Mouse (Mus musculus): ENCODE data around the gene 9930111J21Rik1. TPM values are rescaled to one million over a fixed set of nuclear protein-coding genes. Genes with fewer than 3 reads are reported as not detected.

Gene 9930111J21Rik1
- polyA plus RNA-seq, 1 experiment from 2014 or later = 1.0 TPM

DNA sequence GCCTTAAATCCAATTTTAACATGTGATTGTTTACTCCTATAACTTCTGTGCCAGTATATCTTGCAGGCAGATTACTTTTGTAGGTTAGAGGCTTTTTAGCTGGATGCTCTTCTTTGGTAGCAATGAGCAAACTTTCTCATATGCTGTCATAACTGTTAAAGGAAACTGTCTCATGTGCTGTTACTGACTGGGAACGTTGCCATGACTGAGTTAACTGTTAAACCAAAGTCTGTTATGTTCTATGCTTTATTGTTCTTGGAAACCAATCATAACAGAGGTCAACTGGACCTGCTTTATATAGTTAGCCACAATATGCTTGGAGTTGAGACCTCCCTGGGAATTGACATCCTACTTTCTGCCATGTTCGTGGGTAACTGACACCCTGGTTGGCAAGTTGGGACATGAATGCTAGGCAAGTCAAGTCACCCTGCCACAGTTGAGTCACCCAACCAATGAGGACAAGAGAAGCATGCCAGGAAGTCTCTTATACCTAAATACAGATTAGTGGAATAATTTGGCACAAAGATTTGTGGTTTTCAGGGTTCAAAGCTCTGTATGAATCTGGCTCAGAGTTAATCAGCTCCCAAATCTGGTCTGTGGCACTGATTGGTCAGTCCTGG is 80.3 kb downstream of the 9930111J21Rik1 start:
- no peak for DNase-seq

More for the DNA sequence above, 80.3 kb downstream of the 9930111J21Rik1 start:
- no peak overlapping the region for H3K9ac ChIP-seq
- H3K4me3 ChIP-seq (ENCODE audit: low read depth, low read length) = no peak overlapping the region
- H3K36me3 ChIP-seq (ENCODE audit: insufficient read depth) = no peaks in the 10 kb centered on the region
- no peaks in the 10 kb centered on the region for H3K27me3 ChIP-seq (ENCODE audit: insufficient read depth, low read length)
- no peaks in the 10 kb centered on the region for H3K9me3 ChIP-seq (ENCODE audit: low read depth, low read length)
- no peaks in the 10 kb centered on the region for H3K4me1 ChIP-seq (ENCODE audit: insufficient read depth)
- no peak for TF ChIP-seq CTCF (IDR thresholded peaks at IDR 0.05; ENCODE audit: low read depth)
- no peak overlapping the region for H3K27ac ChIP-seq (ENCODE audit: low read depth)
- WGBS = 64% methylated on average over 2 of the region's 2 CpGs
- H3K4me2 ChIP-seq = no peak overlapping the region
- ATAC-seq (ENCODE audit: insufficient read depth) = no peak

Other genes with a start within 250 kb of the 9930111J21Rik1 start
- 935 and 940 TPM in 2 replicates for gene Rack1, start 179.1 kb downstream of the 9930111J21Rik1 start, polyA plus RNA-seq (2014; fragmentation: Nextera tagmentation; extraction: Ambion mirVana)
- gene Trim41, start 162.0 kb downstream of the 9930111J21Rik1 start, polyA plus RNA-seq (2014; fragmentation: Nextera tagmentation; extraction: Ambion mirVana) = 4.5 and 4.6 TPM in 2 replicates
- 0.55 and 1.4 TPM in 2 replicates for gene Trim7, start 153.3 kb downstream of the 9930111J21Rik1 start, polyA plus RNA-seq (2014; fragmentation: Nextera tagmentation; extraction: Ambion mirVana)
- 11.3 and 11.8 TPM in 2 replicates for gene Gm12184, start 152.7 kb downstream of the 9930111J21Rik1 start, polyA plus RNA-seq (2014; fragmentation: Nextera tagmentation; extraction: Ambion mirVana)
- gene Irgm1, start 107.7 kb downstream of the 9930111J21Rik1 start, polyA plus RNA-seq (2014; fragmentation: Nextera tagmentation; extraction: Ambion mirVana) = 6.7 and 7.6 TPM in 2 replicates
- 0.17 and 0.20 TPM in 2 replicates for gene Gm5431, start 77.2 kb downstream of the 9930111J21Rik1 start, polyA plus RNA-seq (2014; fragmentation: Nextera tagmentation; extraction: Ambion mirVana)
- gene Psme2b, start 33.2 kb downstream of the 9930111J21Rik1 start, polyA plus RNA-seq (2014; fragmentation: Nextera tagmentation; extraction: Ambion mirVana) = 2.3 TPM in 2 replicates
- not detected in 2 replicates for gene Olfr56, start 509 bp downstream of the 9930111J21Rik1 start, polyA plus RNA-seq (2014; fragmentation: Nextera tagmentation; extraction: Ambion mirVana)
- not detected in 2 replicates for gene Gm12185, start 12.8 kb upstream of the 9930111J21Rik1 start, polyA plus RNA-seq (2014; fragmentation: Nextera tagmentation; extraction: Ambion mirVana)
- 0.28 TPM in 1 of 2 replicates, not detected in the other for gene Tgtp1, start 14.8 kb upstream of the 9930111J21Rik1 start, polyA plus RNA-seq (2014; fragmentation: Nextera tagmentation; extraction: Ambion mirVana)
- gene 9930111J21Rik2, start 71.8 kb upstream of the 9930111J21Rik1 start, polyA plus RNA-seq (2014; fragmentation: Nextera tagmentation; extraction: Ambion mirVana) = 0.38 and 0.79 TPM in 2 replicates
- gene Tgtp2, start 84.8 kb upstream of the 9930111J21Rik1 start, polyA plus RNA-seq (2014; fragmentation: Nextera tagmentation; extraction: Ambion mirVana) = 0.09 and 0.16 TPM in 2 replicates
- gene Ifi47, start 97.2 kb upstream of the 9930111J21Rik1 start, polyA plus RNA-seq (2014; fragmentation: Nextera tagmentation; extraction: Ambion mirVana) = 1.2 and 1.8 TPM in 2 replicates
- gene Olfr1396, start 135.5 kb upstream of the 9930111J21Rik1 start, polyA plus RNA-seq (2014; fragmentation: Nextera tagmentation; extraction: Ambion mirVana) = not detected in 2 replicates
- not detected in 2 replicates for gene Olfr1395, start 162.9 kb upstream of the 9930111J21Rik1 start, polyA plus RNA-seq (2014; fragmentation: Nextera tagmentation; extraction: Ambion mirVana)
- not detected in 2 replicates for gene Olfr1394, start 175.0 kb upstream of the 9930111J21Rik1 start, polyA plus RNA-seq (2014; fragmentation: Nextera tagmentation; extraction: Ambion mirVana)
- gene Btnl9, start 207.8 kb upstream of the 9930111J21Rik1 start, polyA plus RNA-seq (2014; fragmentation: Nextera tagmentation; extraction: Ambion mirVana) = 0.89 and 1.1 TPM in 2 replicates
- 42.0 and 42.8 TPM in 2 replicates for gene Zfp62, start 223.9 kb upstream of the 9930111J21Rik1 start, polyA plus RNA-seq (2014; fragmentation: Nextera tagmentation; extraction: Ambion mirVana)

All from lung, embryonic 14.5 days (tissue).